Mouse (Mus musculus) bone marrow, adult 2 months (tissue): ENCODE data around the gene Gm21981. TPM values are rescaled to one million over a fixed set of nuclear protein-coding genes. Genes with fewer than 3 reads are reported as not detected.
A peak's percentile ranks its signal among the peaks of the same experiment; 100 is the strongest.
"Not testable (repeated sequence)": the region's sequence is repeated elsewhere in the genome, so short reads cannot be mapped to it uniquely, and the experiment has no call there.

Experiments
- H3K27ac ChIP-seq: fragments of 200-500 bp; 2 replicates; pipeline ENCODE4 v1.5.1; 2012; ENCODE audit warnings: low read depth, mild to moderate bottlenecking, control low read depth, inconsistent platforms, low read length; ENCODE audit not compliant: control insufficient read depth, poor library complexity, insufficient read depth
- H3K4me1 ChIP-seq: fragments of 200-500 bp; 2 replicates; pipeline ENCODE4 v1.6.1; 2011; ENCODE audit warnings: low read length; ENCODE audit not compliant: control insufficient read depth, insufficient read depth
- H3K4me3 ChIP-seq: fragments of 200-500 bp; replicated peaks from 2 replicates; pipeline ENCODE3; 2011; ENCODE audit warnings: mild to moderate bottlenecking, low read depth, low read length, control low read depth; ENCODE audit not compliant: control insufficient read depth
- CTCF ChIP-seq: fragments of 200-500 bp; IDR thresholded peaks from 2 replicates; pipeline ENCODE4 v1.5.1; 2011; ENCODE audit warnings: low read length, control low read depth; ENCODE audit not compliant: control insufficient read depth, insufficient read depth
- POLR2A ChIP-seq: fragments of 200-500 bp; IDR thresholded peaks from 2 replicates; pipeline ENCODE4 v1.6.1; 2011; ENCODE audit warnings: low read depth, mild to moderate bottlenecking, control low read depth, low read length, borderline replicate concordance; ENCODE audit not compliant: control insufficient read depth
- WGBS: fragments of 180-500 bp; shearing (Covaris S2); methylation state at CpG from one replicate; pipeline ENCODE4 v1.1.7; 2018; 5-methylcytosine and 5-hydroxymethylcytosine counted together
- polyA plus RNA-seq: library from polyadenylated mRNA; stranded (reverse); fragments of >200 nt; gene quantifications from 2 replicates; pipeline ENCODE4 v1.2.4, GENCODE M21; 2011; ENCODE audit warnings: low replicate concordance; ENCODE audit not compliant: missing spikeins, insufficient read depth, insufficient read length

The Gm21981 gene
- polyA plus RNA-seq, 1 experiment = not detected

- WGBS = 73% methylated on average over 7 of the region's 7 CpGs
- TF ChIP-seq POLR2A (no peak), CTCF (no peak)
- no peak overlapping the region for H3K4me3 ChIP-seq
- H3K27ac ChIP-seq = no peak overlapping the region
- no peaks in the 10 kb centered on the region for H3K4me1 ChIP-seq
Observed at GRCm38 (mm10) chr17:47664474-47664873, 29.8 kb downstream of the Gm21981 start.

DNA sequence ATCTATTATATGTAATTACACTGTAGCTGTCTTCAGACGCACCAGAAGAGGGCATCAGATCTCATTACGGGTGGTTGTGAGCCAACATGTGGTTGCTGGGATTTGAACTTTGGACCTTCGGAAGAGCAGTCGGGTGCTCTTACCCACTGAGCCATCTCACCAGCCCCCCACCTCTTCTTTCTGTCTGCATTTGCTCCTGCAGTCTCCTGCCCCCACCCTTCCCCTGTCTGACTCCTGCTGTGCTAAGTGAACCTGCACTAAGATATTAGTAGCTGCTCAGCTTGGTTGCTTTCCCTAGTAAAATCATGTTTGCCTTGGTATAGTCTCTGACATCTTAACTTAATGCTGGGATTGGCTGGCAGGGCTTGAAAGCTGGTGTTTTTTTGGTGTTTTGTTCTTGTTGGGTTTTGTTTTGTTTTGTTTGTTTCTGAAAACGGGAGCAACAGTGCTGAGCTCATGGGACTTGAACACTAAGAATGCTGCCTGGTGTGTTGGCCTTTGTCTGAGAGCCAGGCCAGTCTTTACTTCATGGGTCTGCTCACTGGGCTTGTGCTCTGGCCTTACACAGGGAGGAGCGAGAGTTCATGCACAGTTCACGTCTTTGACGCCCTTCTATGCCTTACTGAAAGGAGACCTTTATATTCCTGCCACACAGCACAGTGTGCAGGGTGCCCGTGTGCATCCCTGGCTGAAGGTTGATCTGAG, 31.1 kb downstream of the Gm21981 start:
- no peak overlapping the region for H3K27ac ChIP-seq
- 91% methylated on average over 9 of the region's 9 CpGs for WGBS
- no peak for TF ChIP-seq POLR2A
- TF ChIP-seq CTCF = no peak

DNA sequence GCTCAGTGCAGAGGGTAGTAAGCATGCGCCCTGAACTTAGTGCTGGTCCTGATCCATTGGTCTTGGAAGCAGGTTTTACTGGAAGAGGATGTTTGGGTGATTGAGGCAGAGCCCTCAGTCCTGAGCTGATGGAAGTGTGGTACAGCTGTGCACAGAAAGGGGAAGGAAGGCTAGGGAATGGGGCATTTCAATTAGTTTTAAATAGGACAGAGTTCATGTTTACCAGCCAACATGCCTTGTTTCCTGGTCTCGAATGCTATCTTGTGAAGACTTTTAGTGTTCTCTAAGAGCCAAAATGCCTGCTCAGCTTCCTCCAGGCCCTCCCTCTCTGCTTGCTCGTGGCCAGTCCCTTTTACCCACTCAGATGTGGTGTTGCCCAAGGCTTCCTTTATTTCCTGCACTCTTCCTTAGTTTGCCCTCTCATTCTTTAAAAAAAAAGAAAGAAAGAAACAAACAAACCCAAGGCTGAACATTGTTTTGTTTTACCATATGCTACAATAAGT, 35.5 kb downstream of the Gm21981 start:
- TF ChIP-seq CTCF (no peak), POLR2A (no peak)
- no peak overlapping the region for H3K27ac ChIP-seq

More for the DNA sequence above, 31.1 kb downstream of the Gm21981 start:
- no peak overlapping the region for H3K4me3 ChIP-seq
- H3K4me1 ChIP-seq = no peaks in the 10 kb centered on the region

DNA sequence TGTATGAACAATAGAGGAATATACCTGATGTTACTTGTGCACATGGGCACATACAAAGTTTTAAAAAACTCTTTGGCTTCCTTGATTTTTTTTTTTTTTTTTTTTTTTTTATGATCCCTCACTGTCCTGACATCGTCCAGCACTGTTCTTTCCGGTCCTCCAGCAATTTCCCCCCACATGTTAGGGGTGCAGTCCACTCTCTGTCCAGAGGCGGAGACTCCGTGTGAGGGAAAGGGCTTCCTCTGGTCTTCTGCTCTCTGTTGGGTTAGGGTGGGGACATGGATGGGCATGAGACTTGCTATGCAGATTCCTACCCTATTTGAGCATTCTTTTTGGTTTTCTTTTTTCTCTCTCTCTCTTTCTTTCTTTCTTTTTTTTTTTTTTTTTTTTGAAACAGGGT, 36.4 kb downstream of the Gm21981 start:
- 86% methylated on average over 4 of the region's 4 CpGs for WGBS
- Histone ChIP-seq H3K27ac (no peak overlapping the region), H3K4me3 (no peak overlapping the region), H3K4me1 (no peaks in the 10 kb centered on the region)
- TF ChIP-seq POLR2A (no peak), CTCF (no peak)

More for the DNA sequence above, 35.5 kb downstream of the Gm21981 start:
- Histone ChIP-seq H3K4me1 (no peaks in the 10 kb centered on the region), H3K4me3 (no peak overlapping the region)
- 33% methylated on average over 3 of the region's 3 CpGs for WGBS

- TF ChIP-seq CTCF (no peak), POLR2A (no peak)
- no peak overlapping the region for H3K27ac ChIP-seq
Observed at GRCm38 (mm10) chr17:47655697-47656096, 38.6 kb downstream of the Gm21981 start.

GRCm38 (mm10) chr17:47654346-47654745, 39.9 kb downstream of the Gm21981 start:
- H3K27ac ChIP-seq, H3K4me1 ChIP-seq, H3K4me3 ChIP-seq: not testable (repeated sequence)
- WGBS = 88% methylated on average over 8 of the region's 8 CpGs

More at GRCm38 (mm10) chr17:47655697-47656096, 38.6 kb downstream of the Gm21981 start:
- Histone ChIP-seq H3K4me1 (no peaks in the 10 kb centered on the region), H3K4me3 (no peak overlapping the region)
- WGBS = 74% methylated on average over 5 of the region's 5 CpGs

- WGBS = 96% methylated on average over 2 of the region's 2 CpGs
- no peaks in the 10 kb centered on the region for H3K4me1 ChIP-seq
- TF ChIP-seq CTCF = no peak
- no peak for TF ChIP-seq POLR2A
- no peak overlapping the region for H3K27ac ChIP-seq
- no peak overlapping the region for H3K4me3 ChIP-seq
Observed at GRCm38 (mm10) chr17:47651953-47652352, 42.3 kb downstream of the Gm21981 start.

DNA sequence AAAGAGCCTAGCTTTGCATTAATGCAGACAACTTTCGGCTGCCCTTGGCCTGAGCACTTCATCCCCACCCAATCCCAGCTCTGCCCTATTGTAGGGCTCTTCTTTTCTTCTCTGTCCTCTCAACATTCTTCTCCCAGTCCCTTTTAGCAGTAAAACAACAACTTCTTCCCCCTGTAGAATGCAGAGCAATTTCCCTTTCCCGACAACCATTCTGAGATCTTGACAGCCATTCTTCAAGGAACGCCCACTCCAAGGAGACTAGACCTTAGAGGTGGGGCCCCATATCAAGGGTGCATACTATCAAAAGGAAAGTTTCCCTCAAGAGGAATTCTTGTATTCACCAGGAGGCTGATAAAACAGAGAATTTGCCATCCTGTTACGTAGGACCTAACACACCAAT, 45.3 kb downstream of the Gm21981 start:
- Histone ChIP-seq H3K4me1 (no peaks in the 10 kb centered on the region), H3K4me3 (no peak overlapping the region), H3K27ac (no peak overlapping the region)
- no peak for TF ChIP-seq POLR2A
- TF ChIP-seq CTCF = no peak
- 82% methylated on average over 4 of the region's 4 CpGs for WGBS

- Histone ChIP-seq H3K4me3 (no peak overlapping the region), H3K27ac (no peak overlapping the region), H3K4me1 (no peaks in the 10 kb centered on the region)
- TF ChIP-seq CTCF (peak; percentile 38), POLR2A (no peak)
- WGBS = 74% methylated on average over 1 of the region's 1 CpGs
Observed at GRCm38 (mm10) chr17:47646683-47647082, 47.6 kb downstream of the Gm21981 start.
